Comparison of ENCODE assay signal across 8 mouse cellular contexts in the genomic region with DNA sequence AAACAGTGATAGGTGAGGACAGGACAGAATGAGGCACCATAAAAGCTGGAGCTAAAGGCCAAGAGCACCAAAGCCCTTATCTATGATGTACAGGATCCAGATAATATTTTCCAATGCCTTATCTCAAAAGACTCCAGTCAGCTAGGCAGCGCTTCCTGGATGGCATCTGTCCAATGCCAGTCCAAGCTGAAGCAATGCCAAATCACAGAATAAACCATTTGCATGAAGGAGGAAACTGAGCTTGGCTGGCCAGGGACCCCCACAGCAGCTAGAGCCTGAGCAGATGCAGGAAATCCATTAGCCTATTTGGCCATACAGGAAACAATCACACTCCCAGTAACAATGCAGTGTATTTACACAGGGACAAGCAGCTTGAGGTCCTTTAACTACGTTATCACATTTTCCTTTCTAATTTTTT. TPM values are rescaled to one million over a fixed set of nuclear protein-coding genes. Genes with fewer than 3 reads are reported as not detected.
A peak's percentile ranks its signal among the peaks of the same experiment; 100 is the strongest.
DNase-seq lines count a peak whose midpoint lies in the region; ATAC-seq and TF ChIP-seq lines count a peak whose summit lies in the region.

No protein-coding gene starts in this region.

- H3K4me2 ChIP-seq in hindbrain, embryonic 11.5 days (replicated peaks; ENCODE audit: low read depth, low read length): no peak overlapping the region

- H3K9me3 ChIP-seq in hindbrain, embryonic 11.5 days (ENCODE audit: control insufficient read depth, low read length): no peaks in the 10 kb centered on the region

- ATAC-seq in activated CD4-positive, CD25-positive, alpha-beta regulatory T cell, adult 4 months: no peak
- ATAC-seq in hindbrain, embryonic 11.5 days (ENCODE audit: low FRiP score): no peak

- no peak overlapping the region for H3K27ac ChIP-seq in cerebellum, adult 2 months (ENCODE audit: insufficient read depth, low read length)
- no peak overlapping the region for H3K27ac ChIP-seq in hindbrain, embryonic 11.5 days (ENCODE audit: low read depth, low read length)

- DNase-seq in cerebellum, postnatal 14 days: peak; percentile 42 to 53
- DNase-seq in cerebellum, adult 2 months: no peak
- peak; percentile 33 to 38 for DNase-seq in right cerebral cortex, postnatal 10 days (ENCODE audit: low spot score in 2 of 2)
- DNase-seq in right cerebral cortex, postnatal 14 days: no peak
- DNase-seq in kidney, adult 9 months: peak; percentile 49
- peak; percentile 31 for DNase-seq in ovary, postnatal 14 days (ENCODE audit: low spot score)
- no peak for DNase-seq in hindbrain, embryonic 11.5 days (ENCODE audit: low spot score)

- 31% methylated on average over 2 of the region's 2 CpGs for WGBS in cerebellum, adult 2 months
- 84% methylated on average over 2 of the region's 2 CpGs for WGBS in hindbrain, embryonic 11.5 days

- no peak overlapping the region for H3K4me3 ChIP-seq in cerebellum, adult 2 months (replicated peaks; ENCODE audit: insufficient read depth, low read depth, low read length)
- no peak overlapping the region for H3K4me3 ChIP-seq in hindbrain, embryonic 11.5 days (ENCODE audit: low read depth, low read length)

- no peak for TF ChIP-seq POLR2A in cerebellum, adult 2 months (IDR thresholded peaks at IDR 0.05; ENCODE audit: borderline replicate concordance, insufficient read depth, low read length)

- no peaks in the 10 kb centered on the region for H3K36me3 ChIP-seq in hindbrain, embryonic 11.5 days (ENCODE audit: control insufficient read depth, insufficient read depth, low read length)

- no peaks in the 10 kb centered on the region for H3K4me1 ChIP-seq in cerebellum, adult 2 months (ENCODE audit: control insufficient read depth, insufficient read depth, low read length)
- no peaks in the 10 kb centered on the region for H3K4me1 ChIP-seq in hindbrain, embryonic 11.5 days (replicated peaks; ENCODE audit: control insufficient read depth, insufficient read depth, low read length)

- TF ChIP-seq CTCF in cerebellum, adult 2 months (IDR thresholded peaks at IDR 0.05; ENCODE audit: borderline replicate concordance, insufficient read depth, low read depth, low read length): no peak

- H3K27me3 ChIP-seq in cerebellum, adult 2 months (ENCODE audit: control insufficient read depth, insufficient read depth, low read length): no peaks in the 10 kb centered on the region
- no peaks in the 10 kb centered on the region for H3K27me3 ChIP-seq in hindbrain, embryonic 11.5 days (ENCODE audit: control insufficient read depth, insufficient read depth, low read length)

- no peak overlapping the region for H3K9ac ChIP-seq in hindbrain, embryonic 11.5 days (ENCODE audit: low read depth, low read length)

RNA-seq across cellular contexts. Expression of a gene that starts 16.2 kb away (rescaled TPM):
- 7.5 and 7.6 TPM in 2 replicates for polyA plus RNA-seq in cerebellum, adult 2 months (2012; rRNA removed)
- polyA plus RNA-seq in activated CD4-positive, CD25-positive, alpha-beta regulatory T cell, adult 4 months (2017; shearing (Covaris generic)): 10 to 100 TPM in 1 of 2 experiments, 1 to 10 TPM in 1; 9.9 to 16.2 TPM
- polyA plus RNA-seq in hindbrain, embryonic 11.5 days (2014; fragmentation: Nextera tagmentation; extraction: Ambion mirVana): 5.5 and 5.6 TPM in 2 replicates

RNA-seq across cellular contexts. Expression of a gene that starts 27.1 kb away (rescaled TPM):
- 79.2 and 82.6 TPM in 2 replicates for polyA plus RNA-seq in cerebellum, adult 2 months (2012; rRNA removed)
- 1 to 10 TPM; 5.2 to 5.8 TPM for polyA plus RNA-seq in activated CD4-positive, CD25-positive, alpha-beta regulatory T cell, adult 4 months (2017; shearing (Covaris generic))
- 31.9 and 59.0 TPM in 2 replicates for polyA plus RNA-seq in hindbrain, embryonic 11.5 days (2014; fragmentation: Nextera tagmentation; extraction: Ambion mirVana)

Comparison
In these comparisons a context has a peak if more than half of its experiments do, and no peak if none do; other contexts are left out.
1. DNase-seq: peak in cerebellum, postnatal 14 days (2 of 2), right cerebral cortex, postnatal 10 days (2 of 2), kidney, adult 9 months (single experiment) and ovary, postnatal 14 days (single experiment); none in cerebellum, adult 2 months (0 of 2), right cerebral cortex, postnatal 14 days (single experiment) and hindbrain, embryonic 11.5 days (single experiment).